Mouse (Mus musculus): ENCODE data around the gene Fbxl8.

DNA sequence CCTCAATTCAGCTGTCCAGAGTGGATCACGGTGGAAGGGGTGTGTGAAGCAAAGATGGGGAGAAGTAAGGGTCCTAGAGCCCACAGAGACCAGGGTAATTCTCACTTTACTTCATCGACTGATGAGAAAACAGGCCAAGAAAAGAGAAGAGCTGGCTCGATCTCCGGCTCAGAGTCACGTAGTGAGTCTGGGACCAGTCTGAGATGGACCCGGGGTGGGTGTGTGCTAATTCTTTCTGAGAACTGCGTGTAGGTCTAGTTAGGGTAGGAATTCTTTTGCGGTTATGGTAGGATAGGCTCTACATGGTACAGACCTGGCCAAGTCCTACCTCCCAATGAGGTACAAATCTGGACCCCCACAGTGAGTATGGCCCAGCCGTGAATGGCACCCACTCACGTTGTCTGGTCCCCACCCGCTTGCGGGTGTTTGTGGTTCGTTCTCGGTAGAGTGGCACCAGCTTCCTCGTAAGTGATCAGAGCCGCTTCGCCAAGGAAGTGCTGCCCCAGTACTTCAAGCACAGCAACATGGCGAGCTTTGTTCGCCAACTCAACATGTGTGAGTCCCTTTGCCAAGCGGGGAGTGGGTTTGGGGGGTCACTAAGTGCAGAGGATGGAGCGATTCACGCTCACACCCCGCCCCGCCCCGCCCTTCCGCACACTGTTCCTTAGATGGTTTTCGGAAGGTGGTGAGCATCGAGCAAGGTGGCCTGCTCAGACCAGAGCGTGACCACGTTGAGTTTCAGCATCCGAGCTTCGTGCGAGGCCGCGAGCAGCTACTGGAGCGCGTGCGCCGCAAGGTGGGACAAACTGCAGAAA, 5.9 kb downstream of the Fbxl8 start:
- TF ChIP-seq CTCF (IDR thresholded peaks at IDR 0.05) (no peak), EP300 (IDR thresholded peaks at IDR 0.05; ENCODE audit: insufficient read depth, low read depth, low read length) (no peak)
